Mouse (Mus musculus) kidney, postnatal 25 days (tissue): ENCODE measurements around the gene Ahcy.

Experiments
- DNase-seq, 2 experiments: peaks; one replicate each; pipeline ENCODE4 v3.0.0; 2021; ENCODE audit warnings: mixed read lengths in 2 of 2

Gene Ahcy

DNA sequence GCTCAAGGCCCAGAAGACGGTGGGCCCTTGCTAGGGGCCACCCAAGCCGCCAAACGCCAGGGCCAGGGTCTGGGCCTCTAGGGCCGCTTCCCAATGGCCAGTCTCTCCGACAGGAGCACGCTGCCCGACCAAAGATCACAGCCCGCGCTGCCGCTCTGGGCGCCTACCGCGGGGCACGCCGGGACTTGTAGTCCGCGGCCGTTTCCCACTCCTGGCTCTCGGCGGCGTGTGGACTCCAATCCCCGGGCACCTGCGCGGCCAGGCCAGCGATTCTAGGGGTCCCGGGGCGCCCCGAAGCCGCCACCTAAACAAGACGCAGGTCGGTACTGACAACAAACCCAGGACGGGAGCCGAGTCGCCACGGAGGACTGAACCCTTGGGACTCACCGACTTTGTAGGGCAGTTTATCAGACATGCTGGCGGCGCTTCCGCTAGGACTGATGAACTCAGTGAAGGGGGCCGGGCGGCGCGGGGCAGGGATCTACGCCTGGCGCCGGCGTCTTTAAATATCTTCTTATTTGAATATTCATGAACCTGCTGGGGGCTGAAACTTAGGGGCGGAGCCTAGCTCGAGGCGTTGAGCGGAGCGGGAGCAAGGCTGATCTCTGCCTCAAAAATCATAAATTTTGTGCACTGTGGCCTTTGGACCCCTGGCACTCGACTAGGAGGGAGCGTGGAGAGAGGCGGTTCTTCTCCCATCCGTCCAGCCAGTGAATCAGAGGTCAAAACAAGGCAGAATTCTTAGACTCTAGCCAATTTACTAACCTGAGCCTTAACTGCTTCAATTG is at the start of gene Ahcy:
TSS of gene Ahcy (minus strand) at position 520 of the 788 bp plus-strand sequence.
- peak; percentile 94 to 96 for DNase-seq

- DNase-seq: peak in 1 of 2 experiments; percentile 71
These were observed 41.0 kb upstream of the Ahcy start for GRCm38 (mm10) chr2:155115216-155115830.

DNA sequence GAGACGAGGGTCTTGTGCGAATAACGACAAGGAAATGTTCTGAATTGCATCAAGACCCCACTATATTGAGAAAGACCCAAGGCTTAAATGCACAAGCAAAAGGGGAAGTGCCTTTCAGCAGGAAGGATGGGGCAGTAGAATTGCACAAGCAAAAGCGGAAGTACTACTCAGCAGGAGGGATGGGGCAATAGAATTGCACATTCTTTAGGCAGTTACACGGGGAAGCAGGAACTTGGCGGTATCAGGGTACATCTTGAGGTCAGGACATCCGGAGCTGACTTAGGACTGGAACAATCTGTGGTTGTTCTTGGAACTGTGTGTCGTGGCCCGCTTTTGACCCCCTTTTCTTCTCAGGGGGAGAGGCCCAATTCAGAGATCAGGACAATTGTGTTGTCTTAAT is 33.0 kb upstream of the Ahcy start:
- DNase-seq: peak in 1 of 2 experiments; percentile 26

DNA sequence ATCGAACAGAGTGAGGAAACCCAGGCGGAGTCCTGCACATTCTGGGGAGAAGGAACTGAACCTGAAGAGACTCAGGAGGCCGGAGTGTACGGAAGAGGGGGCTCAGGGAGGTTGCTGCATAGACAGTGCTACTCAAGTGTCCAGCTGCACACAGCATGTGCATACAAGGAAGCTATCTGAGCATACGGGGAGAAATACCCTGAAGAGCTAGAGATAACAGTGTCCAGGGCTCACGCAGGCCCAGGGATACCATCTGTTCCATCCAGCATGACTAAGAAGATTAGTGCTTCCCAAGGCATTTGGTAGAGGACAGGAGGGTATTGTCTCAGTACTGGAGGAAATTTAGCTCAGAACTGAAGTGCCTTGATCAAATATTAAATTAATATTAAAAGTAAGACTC is 29.3 kb upstream of the Ahcy start:
- peak in 1 of 2 experiments; percentile 17 for DNase-seq

- DNase-seq: peak; percentile 61 to 90
These were observed 27.5 kb upstream of the Ahcy start for GRCm38 (mm10) chr2:155101761-155102181.

DNA sequence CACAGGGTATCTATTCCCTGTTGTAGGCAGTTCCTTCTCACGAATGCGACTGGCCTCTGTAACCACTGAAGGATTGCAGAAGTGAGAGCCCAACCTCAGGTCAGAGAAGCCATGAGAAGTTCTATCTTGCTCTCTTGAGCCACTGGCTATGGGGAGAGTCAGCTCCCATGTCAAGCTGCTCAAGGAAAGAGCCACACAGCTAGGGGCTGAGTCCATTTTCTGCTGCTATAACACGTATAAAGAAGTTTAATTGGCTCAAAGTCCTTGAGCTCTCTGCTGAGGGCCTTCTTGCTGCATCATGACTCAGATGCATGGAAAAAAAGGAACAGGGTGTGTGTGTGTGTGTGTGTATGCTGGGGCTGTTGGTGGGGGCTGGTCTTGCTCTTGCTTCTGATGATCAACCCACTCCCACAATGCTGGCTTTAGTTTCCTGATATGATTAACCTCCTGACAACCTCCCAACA is 26.5 kb upstream of the Ahcy start:
- no peak for DNase-seq

DNA sequence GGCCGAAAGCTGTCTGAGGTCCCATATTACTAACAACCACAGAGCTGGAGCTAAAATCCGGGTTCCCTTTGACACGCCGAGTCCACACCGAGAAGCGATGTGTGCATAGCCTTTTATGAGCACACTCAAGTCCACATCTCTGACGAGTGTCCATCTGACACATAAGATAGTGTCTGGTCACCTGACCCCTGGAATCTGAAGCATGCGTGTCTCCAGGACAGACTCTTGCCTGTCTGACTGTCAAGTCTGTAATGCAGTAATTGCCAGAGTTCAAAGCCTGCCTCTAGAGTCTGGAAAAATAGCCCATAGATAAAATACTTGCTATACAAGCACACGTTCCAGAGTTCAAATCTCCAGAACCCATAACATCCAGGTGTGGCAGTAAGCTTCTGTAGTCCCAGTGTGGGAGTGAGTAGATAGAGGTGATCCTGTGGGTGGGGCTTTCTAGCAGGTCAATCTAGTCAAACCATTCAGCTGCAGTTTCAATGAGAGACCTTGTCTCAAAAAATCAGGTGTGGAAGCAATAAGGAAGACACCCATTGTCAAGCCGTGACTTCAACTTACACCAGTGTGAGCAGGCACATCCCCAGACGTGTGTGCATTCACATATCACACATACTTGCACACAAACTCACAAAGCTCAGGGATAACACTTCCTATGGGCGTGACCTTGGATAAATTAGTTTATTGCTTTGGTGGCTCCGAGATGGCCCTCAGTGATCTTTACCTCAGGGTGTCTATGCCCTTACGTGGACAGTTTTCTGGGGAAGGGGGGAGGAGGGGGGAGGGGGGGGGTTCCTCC is 25.9 kb upstream of the Ahcy start:
- no peak for DNase-seq

GRCm38 (mm10) chr2:155099421-155099820 is 25.1 kb upstream of the Ahcy start:
- peak; percentile 75 to 92 for DNase-seq

- peak; percentile 52 to 78 for DNase-seq
These were observed 24.6 kb upstream of the Ahcy start for GRCm38 (mm10) chr2:155098720-155099380.

DNA sequence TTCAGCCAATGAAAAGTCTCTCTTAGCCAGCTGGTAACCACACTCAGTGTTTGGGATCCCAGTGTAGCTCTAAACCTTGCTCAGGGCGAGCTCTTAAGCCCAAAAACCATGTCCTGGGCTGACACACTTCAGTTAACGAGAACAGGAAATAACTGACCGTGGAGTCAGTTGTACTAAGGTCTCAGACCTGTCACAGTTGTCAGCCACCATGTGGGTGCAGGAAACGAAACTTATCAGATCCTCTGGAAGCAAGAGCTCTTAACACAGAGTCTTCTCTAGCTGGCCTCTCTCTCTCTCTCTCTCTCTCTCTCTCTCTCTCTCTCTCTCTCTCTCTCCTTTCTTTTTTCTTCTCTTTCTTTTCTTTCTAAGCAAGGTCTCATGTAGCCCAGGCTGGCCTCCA is 19.1 kb upstream of the Ahcy start:
- no peak for DNase-seq

- no peak for DNase-seq
These were observed 17.4 kb upstream of the Ahcy start for GRCm38 (mm10) chr2:155091743-155092075.

GRCm38 (mm10) chr2:155090909-155091742 is 16.8 kb upstream of the Ahcy start:
- DNase-seq: peak; percentile 11 to 44

GRCm38 (mm10) chr2:155088264-155088663 is 14.0 kb upstream of the Ahcy start:
- no peak for DNase-seq

GRCm38 (mm10) chr2:155086328-155086727 is 12.0 kb upstream of the Ahcy start:
- DNase-seq: no peak

- DNase-seq: peak; percentile 55 to 84
These were observed 10.2 kb upstream of the Ahcy start for GRCm38 (mm10) chr2:155084546-155084945.

GRCm38 (mm10) chr2:155082121-155082803 is 8.0 kb upstream of the Ahcy start:
- peak; percentile 83 to 88 for DNase-seq

GRCm38 (mm10) chr2:155081056-155081455 is 6.8 kb upstream of the Ahcy start:
- DNase-seq: peak; percentile 73 to 94

- no peak for DNase-seq
These were observed 5.9 kb upstream of the Ahcy start for GRCm38 (mm10) chr2:155080179-155080530.

DNA sequence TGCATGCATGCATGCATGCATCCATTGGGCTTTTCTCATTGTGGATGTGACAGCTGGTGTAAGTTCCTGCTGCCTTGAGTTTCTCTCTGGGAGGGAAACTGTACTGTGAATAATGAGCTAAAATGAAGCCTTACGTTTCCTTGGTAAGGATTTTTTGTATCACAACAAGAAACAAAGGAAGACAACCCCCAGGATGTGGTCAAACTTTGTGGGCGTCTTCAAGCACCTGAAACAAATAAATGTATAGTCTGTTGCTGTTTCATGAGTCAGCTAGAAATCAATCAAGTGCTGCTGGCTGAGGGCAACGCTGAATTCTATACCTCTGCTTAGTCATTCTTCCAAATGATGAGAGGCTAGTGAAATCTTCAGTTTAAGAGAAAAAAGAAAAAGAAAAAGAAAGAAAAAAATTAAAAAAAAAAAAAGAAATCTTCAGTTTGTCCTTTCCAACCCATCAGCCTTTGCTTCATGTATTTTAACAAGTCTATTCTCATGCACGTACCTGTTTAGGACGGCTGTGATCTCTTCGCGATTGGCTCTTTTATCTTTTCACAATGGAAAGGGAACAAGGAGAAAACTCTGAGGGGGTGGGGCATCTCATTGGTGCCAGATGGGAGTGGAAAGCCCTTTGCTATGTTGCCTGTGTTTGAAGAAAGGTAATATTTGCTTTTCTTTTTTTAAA is 5.3 kb upstream of the Ahcy start:
- no peak for DNase-seq

DNA sequence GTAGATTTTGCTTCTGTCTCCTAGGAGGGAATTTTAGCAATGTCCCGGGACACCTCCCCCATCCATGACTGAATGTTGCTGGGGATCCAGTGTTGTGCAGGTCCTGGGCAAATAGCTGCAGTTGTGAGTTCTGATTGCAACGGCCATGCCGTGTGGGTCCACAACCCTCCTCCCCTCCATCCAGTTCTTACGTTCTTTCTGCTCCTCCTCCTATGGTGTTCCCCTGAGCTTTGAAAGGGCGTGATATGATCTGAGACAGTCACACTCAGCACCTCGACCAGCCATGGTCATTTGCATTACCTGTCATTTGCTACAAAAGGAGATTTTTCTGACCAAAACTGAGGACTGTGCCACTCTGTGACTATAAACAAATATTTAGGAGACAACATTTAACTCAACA is 1.4 kb upstream of the Ahcy start:
- DNase-seq: no peak
